Mouse (Mus musculus) heart, adult 2 months (tissue): ENCODE results near the gene P4ha2. TPM values are rescaled to one million over a fixed set of nuclear protein-coding genes. Genes with fewer than 3 reads are reported as not detected.

Experiments used
- DNase-seq, 2 experiments: peaks; one replicate each; pipeline ENCODE4 v3.0.0; 2021
- H3K27ac ChIP-seq: fragments of 200-600 bp; 2 replicates; pipeline ENCODE4 v1.8.1; 2022
- H3K27me3 ChIP-seq: fragments of 200-500 bp; 2 replicates; pipeline ENCODE4 v1.6.1; 2012; ENCODE audit warnings: mild to moderate bottlenecking, low read length, inconsistent platforms, mixed read lengths; ENCODE audit not compliant: control insufficient read depth, insufficient read depth
- H3K36me3 ChIP-seq: fragments of 200-500 bp; 2 replicates; pipeline ENCODE4 v1.6.1; 2012; ENCODE audit warnings: low read length, inconsistent platforms; ENCODE audit not compliant: control insufficient read depth, insufficient read depth
- H3K4me1 ChIP-seq: fragments of 200-500 bp; 2 replicates; pipeline ENCODE4 v1.6.1; 2011; ENCODE audit warnings: low read length; ENCODE audit not compliant: control insufficient read depth, insufficient read depth
- H3K4me3 ChIP-seq: fragments of 200-600 bp; 2 replicates; pipeline ENCODE4 v1.8.1; 2022
- H3K79me2 ChIP-seq: fragments of 200-500 bp; replicated peaks from 2 replicates; pipeline ENCODE4 v1.6.1; 2012; ENCODE audit warnings: mild to moderate bottlenecking, inconsistent platforms, low read length, moderate library complexity, mixed read lengths; ENCODE audit not compliant: control insufficient read depth, insufficient read depth
- H3K9ac ChIP-seq: fragments of 200-500 bp; 2 replicates; pipeline ENCODE4 v1.6.1; 2012; ENCODE audit warnings: low read depth, mild to moderate bottlenecking, control low read depth, inconsistent platforms, low read length, mixed read lengths
- CTCF ChIP-seq: fragments of 200-600 bp; IDR thresholded peaks from 2 replicates; pipeline ENCODE4 v1.8.1; 2022; ENCODE audit warnings: antibody characterized with exemption, mild to moderate bottlenecking, moderate library complexity
- EP300 ChIP-seq: fragments of 200-500 bp; IDR thresholded peaks from 2 replicates; pipeline ENCODE4 v1.6.1; 2011; ENCODE audit warnings: low read depth, low read length, control low read depth; ENCODE audit not compliant: insufficient read depth
- POLR2A ChIP-seq: fragments of 200-500 bp; IDR thresholded peaks from 2 replicates; pipeline ENCODE4 v1.6.1; 2011; ENCODE audit warnings: mild to moderate bottlenecking, low read depth, low read length, control low read depth; ENCODE audit not compliant: insufficient read depth
- WGBS: fragments of 180-500 bp; shearing (Covaris S2); methylation state at CpG from one replicate; pipeline ENCODE4 v1.1.7; 2018; 5-methylcytosine and 5-hydroxymethylcytosine counted together
- intact Hi-C: fragments of 180-260 bp; cut with DNase I; formaldehyde crosslinking; loops from one replicate; pipeline ENCODE4 v1.15.1; 2025
- polyA plus RNA-seq: library from polyadenylated mRNA; depleted of rRNA; stranded (reverse); fragments of >200 nt; gene quantifications from 2 replicates; pipeline ENCODE4 v1.2.3, GENCODE M21; 2012
- total RNA-seq, 2 experiments: library from RNA; stranded (reverse); gene quantifications; 2 replicates each; pipeline ENCODE4 v1.2.3; 2021

Gene P4ha2
- total and polyA plus RNA-seq, 3 experiments = 37.4 to 63.6 (median 59.9) TPM

- Histone ChIP-seq H3K27ac (peak overlapping the region; percentile 17), H3K79me2 (no peaks in the 10 kb centered on the region), H3K4me1 (peaks cover 33% of the 10 kb centered on the region), H3K4me3 (no peak overlapping the region), H3K36me3 (peaks cover 6% of the 10 kb centered on the region), H3K27me3 (no peaks in the 10 kb centered on the region), H3K9ac (no peak overlapping the region)
- WGBS = 66% methylated on average over 3 of the region's 3 CpGs
- peak; percentile 57 to 60 for DNase-seq
- TF ChIP-seq POLR2A = no peak
- no peak for TF ChIP-seq EP300
- no peak for TF ChIP-seq CTCF
- intact Hi-C loops = no loop called here
Observed at GRCm38 (mm10) chr11:54106676-54107075, 6.8 kb downstream of the P4ha2 start.

DNA sequence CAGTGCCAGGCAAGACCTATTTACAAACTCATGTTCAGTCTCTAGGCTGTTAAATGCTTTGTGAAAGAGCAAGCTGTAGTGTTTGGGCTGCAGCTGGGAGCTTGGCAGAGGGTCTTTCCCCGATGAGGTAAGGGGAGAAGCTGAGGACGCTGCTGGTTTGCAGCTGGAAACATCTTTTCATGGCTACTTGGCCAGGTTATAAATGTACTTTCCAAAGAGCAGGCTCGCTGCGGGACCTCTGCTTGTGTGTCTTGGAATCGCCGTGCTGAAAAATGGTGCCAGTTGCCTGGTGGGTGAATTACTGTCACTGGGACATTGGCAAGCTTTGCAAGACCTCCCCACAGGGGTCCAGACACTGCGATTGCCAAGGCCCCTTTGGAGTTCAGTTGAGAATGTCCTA, 7.3 kb downstream of the P4ha2 start:
- no peak for TF ChIP-seq CTCF
- no peak for TF ChIP-seq POLR2A
- no peak for TF ChIP-seq EP300
- no peaks in the 10 kb centered on the region for H3K79me2 ChIP-seq
- H3K27ac ChIP-seq = peak overlapping the region; percentile 17
- intact Hi-C loops = no loop called here
- no peak overlapping the region for H3K4me3 ChIP-seq
- H3K9ac ChIP-seq = no peak overlapping the region
- WGBS = 70% methylated on average over 7 of the region's 7 CpGs
- H3K36me3 ChIP-seq = peaks cover 9% of the 10 kb centered on the region
- H3K4me1 ChIP-seq = peaks cover 31% of the 10 kb centered on the region
- H3K27me3 ChIP-seq = no peaks in the 10 kb centered on the region
- DNase-seq = peak; percentile 48 to 51

- H3K27me3 ChIP-seq = no peaks in the 10 kb centered on the region
- H3K79me2 ChIP-seq = no peaks in the 10 kb centered on the region
- H3K9ac ChIP-seq = no peak overlapping the region
- 67% methylated on average over 3 of the region's 3 CpGs for WGBS
- peak in 1 of 2 experiments; percentile 24 for DNase-seq
- no peak for TF ChIP-seq POLR2A
- TF ChIP-seq CTCF = no peak
- TF ChIP-seq EP300 = no peak
- H3K36me3 ChIP-seq = peaks cover 13% of the 10 kb centered on the region
- H3K4me3 ChIP-seq = no peak overlapping the region
- H3K27ac ChIP-seq = peak overlapping the region; percentile 79
- peaks cover 28% of the 10 kb centered on the region for H3K4me1 ChIP-seq
- intact Hi-C loops = no loop called here
Observed at GRCm38 (mm10) chr11:54108131-54108530, 8.2 kb downstream of the P4ha2 start.

- intact Hi-C loops = no loop called here
- Histone ChIP-seq H3K4me3 (no peak overlapping the region), H3K27me3 (no peaks in the 10 kb centered on the region), H3K4me1 (peaks cover 30% of the 10 kb centered on the region), H3K36me3 (peaks cover 16% of the 10 kb centered on the region), H3K27ac (peak overlapping the region; percentile 79), H3K79me2 (no peaks in the 10 kb centered on the region), H3K9ac (0 out of 2 replicates have a peak overlapping the region, but pooled peaks have one; percentile 12)
- WGBS = 30% methylated on average over 5 of the region's 5 CpGs
- peak; percentile 69 to 82 for DNase-seq
- TF ChIP-seq EP300 (peak; percentile 63; the same call in 1 of the 2 replicates), CTCF (no peak), POLR2A (no peak)
Observed at GRCm38 (mm10) chr11:54108894-54109293, 9.0 kb downstream of the P4ha2 start.

- Histone ChIP-seq H3K4me3 (no peak overlapping the region), H3K4me1 (peaks cover 31% of the 10 kb centered on the region), H3K27me3 (no peaks in the 10 kb centered on the region), H3K79me2 (no peaks in the 10 kb centered on the region), H3K27ac (no peak overlapping the region; the same call in 1 of the 2 replicates), H3K36me3 (peaks cover 15% of the 10 kb centered on the region), H3K9ac (no peak overlapping the region)
- intact Hi-C loops = loop anchor here (10.0 kb wide), 1 partner anchor 346 kb away; no protein-coding TSS in a partner anchor
- TF ChIP-seq CTCF = no peak
- no peak for DNase-seq
- 81% methylated on average over 7 of the region's 7 CpGs for WGBS
Observed at GRCm38 (mm10) chr11:54111291-54111690, 11.4 kb downstream of the P4ha2 start.

DNA sequence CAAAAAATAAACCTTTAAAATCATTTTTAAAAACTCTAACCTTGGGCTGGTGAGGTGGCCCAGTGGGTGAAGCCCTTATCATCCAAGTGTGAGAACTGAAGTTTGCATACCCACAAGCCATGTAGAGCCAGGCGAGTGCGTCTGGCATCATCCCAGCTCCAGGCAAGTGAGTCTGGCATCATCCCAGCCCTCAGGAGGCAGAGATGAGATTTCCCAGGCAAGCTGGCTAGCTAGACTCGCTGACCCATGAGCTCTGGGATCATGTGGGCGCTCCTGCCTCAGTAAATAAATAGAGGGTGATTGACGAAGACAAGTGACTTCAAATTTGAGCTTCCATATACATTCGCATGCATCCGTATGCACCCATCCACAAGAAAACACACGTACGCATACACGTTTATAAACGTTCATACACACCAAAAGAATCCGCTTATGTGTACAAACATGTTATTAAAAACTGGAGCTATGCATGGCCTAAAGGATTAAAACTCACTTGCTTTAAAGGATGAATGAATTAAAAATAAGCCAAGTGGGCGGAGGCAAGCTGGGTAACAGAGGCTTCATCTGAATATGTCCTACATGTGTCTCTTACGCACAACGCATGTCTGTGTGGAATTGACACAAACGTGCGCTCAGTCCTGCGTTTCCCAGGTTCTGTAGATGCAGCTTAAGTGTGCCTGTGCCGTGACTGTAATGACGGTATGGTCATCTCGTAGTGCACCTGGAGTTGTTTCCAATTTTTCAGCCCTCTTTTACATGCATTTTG, 12.3 kb downstream of the P4ha2 start:
- no peak overlapping the region for H3K4me3 ChIP-seq
- peak; percentile 71 to 85 for DNase-seq
- peak; percentile 71 for TF ChIP-seq EP300
- no peak for TF ChIP-seq CTCF
- H3K27ac ChIP-seq = peak overlapping the region; percentile 94
- H3K9ac ChIP-seq = peak overlapping the region; percentile 27; the same call in 1 of the 2 replicates
- H3K36me3 ChIP-seq = peaks cover 12% of the 10 kb centered on the region
- no peaks in the 10 kb centered on the region for H3K27me3 ChIP-seq
- H3K79me2 ChIP-seq = no peaks in the 10 kb centered on the region
- intact Hi-C loops = loop anchor here (2.0 to 10.0 kb wide), 2 partner anchors 19 to 347 kb away; no protein-coding TSS in a partner anchor
- H3K4me1 ChIP-seq = peaks cover 25% of the 10 kb centered on the region
- WGBS = 65% methylated on average over 21 of the region's 21 CpGs
